Mouse (Mus musculus): ENCODE measurements around the gene Ptf1a. TPM values are rescaled to one million over a fixed set of nuclear protein-coding genes. Genes with fewer than 3 reads are reported as not detected.

The Ptf1a gene
- 0.32 TPM in 1 of 2 replicates, not detected in the other for polyA plus RNA-seq (2015; fragmentation: Nextera tagmentation; extraction: Ambion mirVana)

GRCm38 (mm10) chr2:19444931-19445831, at the start of gene Ptf1a:
TSS of gene Ptf1a (plus strand) at chr2:19445663.
- Histone ChIP-seq H3K27ac (ENCODE audit: low read length) (no peak within 1 kb of the TSS), H3K9ac (ENCODE audit: low read depth, low read length) (no peak within 1 kb of the TSS), H3K4me2 (ENCODE audit: low read depth, low read length) (no peak within 1 kb of the TSS), H3K36me3 (ENCODE audit: control insufficient read depth, insufficient read depth) (no peaks in the 10 kb centered on the region), H3K4me3 (ENCODE audit: low read depth, low read length) (no peak within 1 kb of the TSS), H3K9me3 (replicated peaks; ENCODE audit: control insufficient read depth, low read length) (no peaks in the 10 kb centered on the region), H3K4me1 (ENCODE audit: control insufficient read depth, low read depth, low read length) (no peaks in the 10 kb centered on the region), H3K27me3 (ENCODE audit: control insufficient read depth, insufficient read depth, low read depth, low read length) (peaks cover 66% of the 10 kb centered on the region)
- ATAC-seq (ENCODE audit: low read depth), result no peak
- 2% methylated on average over 53 of the region's 53 CpGs for WGBS (ENCODE audit: insufficient replicate concordance)

GRCm38 (mm10) chr2:19405409-19405808, 40.1 kb upstream of the Ptf1a start:
- Histone ChIP-seq H3K27ac (ENCODE audit: low read length) (no peak overlapping the region), H3K36me3 (ENCODE audit: control insufficient read depth, insufficient read depth) (no peaks in the 10 kb centered on the region), H3K9ac (ENCODE audit: low read depth, low read length) (no peak overlapping the region), H3K9me3 (replicated peaks; ENCODE audit: control insufficient read depth, low read length) (no peaks in the 10 kb centered on the region), H3K4me1 (ENCODE audit: control insufficient read depth, low read depth, low read length) (no peaks in the 10 kb centered on the region), H3K27me3 (ENCODE audit: control insufficient read depth, insufficient read depth, low read depth, low read length) (no peaks in the 10 kb centered on the region), H3K4me2 (ENCODE audit: low read depth, low read length) (no peak overlapping the region), H3K4me3 (ENCODE audit: low read depth, low read length) (no peak overlapping the region)
- ATAC-seq (ENCODE audit: low read depth), result no peak
- WGBS (ENCODE audit: insufficient replicate concordance), result 24% methylated on average over 5 of the region's 5 CpGs

GRCm38 (mm10) chr2:19406531-19406930, 38.9 kb upstream of the Ptf1a start:
- no peak overlapping the region for H3K27ac ChIP-seq (ENCODE audit: low read length)
- H3K9me3 ChIP-seq (replicated peaks; ENCODE audit: control insufficient read depth, low read length), result no peaks in the 10 kb centered on the region
- H3K36me3 ChIP-seq (ENCODE audit: control insufficient read depth, insufficient read depth), result no peaks in the 10 kb centered on the region
- WGBS (ENCODE audit: insufficient replicate concordance), result 45% methylated on average over 3 of the region's 3 CpGs
- no peak overlapping the region for H3K4me2 ChIP-seq (ENCODE audit: low read depth, low read length)
- ATAC-seq (ENCODE audit: low read depth), result no peak
- no peaks in the 10 kb centered on the region for H3K27me3 ChIP-seq (ENCODE audit: control insufficient read depth, insufficient read depth, low read depth, low read length)
- no peak overlapping the region for H3K4me3 ChIP-seq (ENCODE audit: low read depth, low read length)
- no peak overlapping the region for H3K9ac ChIP-seq (ENCODE audit: low read depth, low read length)
- no peaks in the 10 kb centered on the region for H3K4me1 ChIP-seq (ENCODE audit: control insufficient read depth, low read depth, low read length)

GRCm38 (mm10) chr2:19414222-19414965, 31.1 kb upstream of the Ptf1a start:
- H3K4me3 ChIP-seq (ENCODE audit: low read depth, low read length), result 0 out of 2 replicates have a peak overlapping the region, but pooled peaks have one; percentile 2

GRCm38 (mm10) chr2:19415063-19415521, 30.4 kb upstream of the Ptf1a start:
- peak overlapping the region; percentile 49 for H3K4me2 ChIP-seq (ENCODE audit: low read depth, low read length)
- H3K4me1 ChIP-seq (ENCODE audit: control insufficient read depth, low read depth, low read length), result peaks cover 3% of the 10 kb centered on the region; the same call in 1 of the 2 replicates
- H3K27ac ChIP-seq (ENCODE audit: low read length), result no peak overlapping the region
- no peak overlapping the region for H3K4me3 ChIP-seq (ENCODE audit: low read depth, low read length)
- H3K9ac ChIP-seq (ENCODE audit: low read depth, low read length), result no peak overlapping the region
- WGBS (ENCODE audit: insufficient replicate concordance), result under 1% methylated on average over 6 of the region's 6 CpGs
- H3K27me3 ChIP-seq (ENCODE audit: control insufficient read depth, insufficient read depth, low read depth, low read length), result no peaks in the 10 kb centered on the region
- no peaks in the 10 kb centered on the region for H3K9me3 ChIP-seq (replicated peaks; ENCODE audit: control insufficient read depth, low read length)
- H3K36me3 ChIP-seq (ENCODE audit: control insufficient read depth, insufficient read depth), result no peaks in the 10 kb centered on the region
- no peak for ATAC-seq (ENCODE audit: low read depth)

More at GRCm38 (mm10) chr2:19414222-19414965, 31.1 kb upstream of the Ptf1a start:
- Histone ChIP-seq H3K4me2 (ENCODE audit: low read depth, low read length) (peak overlapping the region; percentile 49), H3K27ac (ENCODE audit: low read length) (no peak overlapping the region), H3K9ac (ENCODE audit: low read depth, low read length) (no peak overlapping the region), H3K9me3 (replicated peaks; ENCODE audit: control insufficient read depth, low read length) (no peaks in the 10 kb centered on the region), H3K27me3 (ENCODE audit: control insufficient read depth, insufficient read depth, low read depth, low read length) (no peaks in the 10 kb centered on the region), H3K4me1 (ENCODE audit: control insufficient read depth, low read depth, low read length) (peaks cover 3% of the 10 kb centered on the region; the same call in 1 of the 2 replicates), H3K36me3 (ENCODE audit: control insufficient read depth, insufficient read depth) (no peaks in the 10 kb centered on the region)
- 13% methylated on average over 19 of the region's 19 CpGs for WGBS (ENCODE audit: insufficient replicate concordance)
- ATAC-seq (ENCODE audit: low read depth), result no peak

DNA sequence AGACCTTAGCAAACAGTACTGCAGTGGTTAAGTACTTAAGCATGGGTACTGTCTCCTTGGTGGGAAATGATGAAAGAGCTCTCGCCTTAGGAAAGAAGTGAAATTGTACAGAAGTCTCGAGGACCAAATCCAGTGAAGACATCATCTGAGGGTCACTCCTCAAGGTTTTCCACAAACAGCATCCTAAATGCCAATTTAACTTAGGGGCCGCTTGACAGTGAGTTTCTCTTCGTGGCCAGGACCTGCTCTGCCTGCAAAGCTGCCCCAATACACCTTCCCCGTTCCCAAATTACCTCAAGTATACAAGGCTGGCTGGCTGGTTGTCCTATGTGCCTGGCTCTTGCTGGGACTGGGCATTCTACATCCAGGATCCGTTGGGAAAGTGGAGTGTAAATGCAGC, 29.4 kb upstream of the Ptf1a start:
- Histone ChIP-seq H3K4me2 (ENCODE audit: low read depth, low read length) (no peak overlapping the region), H3K27me3 (ENCODE audit: control insufficient read depth, insufficient read depth, low read depth, low read length) (no peaks in the 10 kb centered on the region), H3K4me3 (ENCODE audit: low read depth, low read length) (no peak overlapping the region), H3K4me1 (ENCODE audit: control insufficient read depth, low read depth, low read length) (peaks cover 3% of the 10 kb centered on the region; the same call in 1 of the 2 replicates), H3K9ac (ENCODE audit: low read depth, low read length) (no peak overlapping the region), H3K27ac (ENCODE audit: low read length) (no peak overlapping the region), H3K36me3 (ENCODE audit: control insufficient read depth, insufficient read depth) (no peaks in the 10 kb centered on the region), H3K9me3 (replicated peaks; ENCODE audit: control insufficient read depth, low read length) (no peaks in the 10 kb centered on the region)
- WGBS (ENCODE audit: insufficient replicate concordance), result 41% methylated on average over 6 of the region's 6 CpGs
- no peak for ATAC-seq (ENCODE audit: low read depth)

GRCm38 (mm10) chr2:19419686-19420345, 25.6 kb upstream of the Ptf1a start:
- no peaks in the 10 kb centered on the region for H3K36me3 ChIP-seq (ENCODE audit: control insufficient read depth, insufficient read depth)
- H3K4me1 ChIP-seq (ENCODE audit: control insufficient read depth, low read depth, low read length), result peaks cover under 1% of the 10 kb centered on the region; the same call in 1 of the 2 replicates
- H3K9ac ChIP-seq (ENCODE audit: low read depth, low read length), result no peak overlapping the region
- no peaks in the 10 kb centered on the region for H3K9me3 ChIP-seq (replicated peaks; ENCODE audit: control insufficient read depth, low read length)
- no peaks in the 10 kb centered on the region for H3K27me3 ChIP-seq (ENCODE audit: control insufficient read depth, insufficient read depth, low read depth, low read length)
- H3K4me3 ChIP-seq (ENCODE audit: low read depth, low read length), result no peak overlapping the region
- H3K4me2 ChIP-seq (ENCODE audit: low read depth, low read length), result no peak overlapping the region
- no peak for ATAC-seq (ENCODE audit: low read depth)
- no peak overlapping the region for H3K27ac ChIP-seq (ENCODE audit: low read length)
- WGBS (ENCODE audit: insufficient replicate concordance), result 58% methylated on average over 1 of the region's 1 CpGs

DNA sequence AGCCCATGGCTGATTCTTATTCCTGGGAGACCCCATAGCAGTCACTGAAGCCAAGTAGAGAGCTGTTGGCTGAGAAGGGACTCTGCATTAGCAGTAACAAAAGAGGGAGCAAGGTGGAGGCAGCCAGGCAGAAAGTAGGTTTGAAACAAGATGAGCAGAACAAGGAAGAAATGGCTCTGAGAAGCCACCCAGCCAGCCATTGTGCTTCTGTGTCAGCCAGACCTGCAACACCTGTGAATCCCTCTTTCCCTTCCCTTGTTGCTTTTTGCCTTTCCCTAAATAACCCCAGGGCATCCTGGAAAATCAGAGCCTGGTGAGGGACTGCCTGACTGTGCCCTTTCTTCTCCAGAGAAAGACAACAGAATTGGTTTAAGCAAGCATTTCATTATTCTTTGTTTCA, 23.2 kb upstream of the Ptf1a start:
- Histone ChIP-seq H3K4me1 (ENCODE audit: control insufficient read depth, low read depth, low read length) (no peaks in the 10 kb centered on the region), H3K9me3 (replicated peaks; ENCODE audit: control insufficient read depth, low read length) (no peaks in the 10 kb centered on the region), H3K4me3 (ENCODE audit: low read depth, low read length) (no peak overlapping the region), H3K4me2 (ENCODE audit: low read depth, low read length) (no peak overlapping the region), H3K27ac (ENCODE audit: low read length) (no peak overlapping the region), H3K36me3 (ENCODE audit: control insufficient read depth, insufficient read depth) (no peaks in the 10 kb centered on the region), H3K27me3 (ENCODE audit: control insufficient read depth, insufficient read depth, low read depth, low read length) (0 out of 2 replicates have a peak, but pooled peaks cover 2% of the 10 kb centered on the region), H3K9ac (ENCODE audit: low read depth, low read length) (no peak overlapping the region)
- no peak for ATAC-seq (ENCODE audit: low read depth)
